In the genomic region with DNA sequence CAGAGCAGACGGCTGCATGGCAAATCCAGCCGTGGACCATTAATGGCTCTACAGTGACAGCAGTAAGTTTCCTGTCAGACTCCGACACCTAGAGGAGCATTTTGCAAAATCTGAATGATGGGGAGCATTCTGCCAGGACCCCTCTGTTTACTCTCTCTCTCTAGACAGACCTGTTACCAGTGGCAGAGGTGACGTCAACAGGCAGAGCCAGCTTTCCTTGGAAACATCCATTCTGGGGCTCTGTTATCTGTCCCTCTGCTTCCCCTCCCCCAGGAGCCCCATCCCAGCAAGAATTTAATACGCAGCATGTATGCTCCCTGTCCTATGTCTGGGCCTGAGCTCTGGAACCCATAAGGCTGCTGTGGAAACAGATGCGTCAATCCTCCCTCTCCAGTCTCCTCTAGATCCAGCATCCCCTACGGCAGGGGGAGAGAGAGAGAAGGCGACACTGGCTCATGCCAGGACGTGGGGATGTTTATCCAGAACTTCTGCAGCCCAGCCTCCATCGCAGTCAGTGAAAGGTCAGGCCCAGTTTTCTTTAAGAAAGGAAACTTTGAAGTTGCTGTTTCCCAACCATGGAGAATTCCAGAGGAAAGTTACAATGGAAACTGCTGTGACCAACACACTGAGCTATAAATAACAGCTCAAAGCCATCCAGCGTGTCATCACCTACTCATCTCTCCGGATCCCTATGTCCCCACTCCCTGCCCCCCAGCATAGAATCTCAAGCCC, we compare ENCODE assay signal across 17 mouse cellular contexts. TPM values are rescaled to one million over a fixed set of nuclear protein-coding genes. Genes with fewer than 3 reads are reported as not detected.
DNase-seq lines count a peak whose midpoint lies in the region; ATAC-seq and TF ChIP-seq lines count a peak whose summit lies in the region.
"Had no signal": no experiment of that assay in that cellular context is flagged by ENCODE, and none has a peak within 500 bp of the region (broad histone marks: within the 10 kb centered on the region; RNA-seq: fewer than 3 reads in every experiment).

No protein-coding gene starts in this region.

- H3K4me1 ChIP-seq in lung, embryonic 15.5 days = 0 out of 2 replicates have a peak, but pooled peaks cover 6% of the 10 kb centered on the region
- H3K4me1 ChIP-seq in hindbrain, embryonic 10.5 days (replicated peaks) = peaks cover 9% of the 10 kb centered on the region; the same call in 1 of the 2 replicates
- H3K4me1 ChIP-seq: forebrain, embryonic 15.5 days; limb, embryonic 15.5 days had no signal

- peak; percentile 81 for ATAC-seq in lung, embryonic 15.5 days (ENCODE audit: borderline replicate concordance, extremely low read depth, low FRiP score, low TSS enrichment)
- ATAC-seq: forebrain, embryonic 15.5 days; hindbrain, postnatal 0 days had no signal

- no peak for DNase-seq in gastrocnemius, adult 2 months
- DNase-seq in gastrocnemius, adult 18-20 months (ENCODE audit: low spot score) = no peak
- no peak for DNase-seq in lung, adult 18-20 months
- peak; percentile 15 for DNase-seq in heart, postnatal 4 days
- no peak for DNase-seq in cerebellum, postnatal 10 days
- DNase-seq in hindbrain, embryonic 10.5 days (ENCODE audit: low spot score) = no peak
- DNase-seq in retina, postnatal 1 day = no peak
- DNase-seq: adrenal gland, postnatal 25 days; cerebellum, adult 11 months; gastrocnemius, postnatal 25 days; kidney, adult 9 months; thymus, postnatal 36 days had no signal

- no peaks in the 10 kb centered on the region for H3K36me3 ChIP-seq in lung, embryonic 15.5 days
- H3K36me3 ChIP-seq in hindbrain, embryonic 10.5 days = no peaks in the 10 kb centered on the region
- H3K36me3 ChIP-seq: forebrain, embryonic 15.5 days; limb, embryonic 15.5 days had no signal

- no peaks in the 10 kb centered on the region for H3K9me3 ChIP-seq in lung, embryonic 15.5 days
- H3K9me3 ChIP-seq in hindbrain, embryonic 10.5 days = no peaks in the 10 kb centered on the region
- H3K9me3 ChIP-seq: forebrain, embryonic 15.5 days; limb, embryonic 15.5 days had no signal

- peak overlapping the region; percentile 64 for H3K27ac ChIP-seq in gastrocnemius, adult 2 months
- peak overlapping the region; percentile 58; the same call in 1 of the 2 replicates for H3K27ac ChIP-seq in lung, embryonic 15.5 days
- H3K27ac ChIP-seq in hindbrain, embryonic 10.5 days = no peak overlapping the region
- H3K27ac ChIP-seq: forebrain, embryonic 15.5 days; hindbrain, postnatal 0 days; limb, embryonic 15.5 days had no signal

- H3K4me2 ChIP-seq in lung, embryonic 15.5 days = no peak overlapping the region
- H3K4me2 ChIP-seq: forebrain, embryonic 15.5 days; limb, embryonic 15.5 days had no signal

- no peak for TF ChIP-seq CTCF in gastrocnemius, adult 2 months (IDR thresholded peaks at IDR 0.05)

- intact Hi-C loops in gastrocnemius, adult 2 months (cut with DNase I) = no loop called here

- no peaks in the 10 kb centered on the region for H3K27me3 ChIP-seq in lung, embryonic 15.5 days
- H3K27me3 ChIP-seq in hindbrain, embryonic 10.5 days (ENCODE audit: insufficient read depth, poor library complexity, severe bottlenecking) = no peaks in the 10 kb centered on the region
- H3K27me3 ChIP-seq: forebrain, embryonic 15.5 days; limb, embryonic 15.5 days had no signal

- 31% methylated on average over 12 of the region's 12 CpGs for WGBS in lung, embryonic 15.5 days
- 74% methylated on average over 12 of the region's 12 CpGs for WGBS in hindbrain, embryonic 10.5 days

- H3K4me3 ChIP-seq in gastrocnemius, adult 2 months = no peak overlapping the region
- no peak overlapping the region for H3K4me3 ChIP-seq in lung, embryonic 15.5 days
- H3K4me3 ChIP-seq in hindbrain, embryonic 10.5 days = no peak overlapping the region
- H3K4me3 ChIP-seq: forebrain, embryonic 15.5 days; limb, embryonic 15.5 days had no signal

- H3K9ac ChIP-seq in lung, embryonic 15.5 days = no peak overlapping the region
- H3K9ac ChIP-seq: forebrain, embryonic 15.5 days; limb, embryonic 15.5 days had no signal

RNA-seq across cellular contexts. Expression of gene Mark1, which starts 48.3 kb away (rescaled TPM):
- 1 to 10 TPM; 2.4 to 2.8 TPM for total RNA-seq in gastrocnemius, adult 2 months (2021)
- 1 to 10 TPM; 1.0 to 2.2 TPM for total RNA-seq in gastrocnemius, adult 18-20 months (2021)
- polyA plus RNA-seq in lung, embryonic 15.5 days (2015; fragmentation: Nextera tagmentation; extraction: Ambion mirVana) = 2.2 and 2.7 TPM in 2 replicates
- total RNA-seq in heart, postnatal 4 days (2021) = 10 to 100 TPM; 13.6 to 17.1 TPM
- 2.8 and 3.8 TPM in 2 replicates for polyA plus RNA-seq in hindbrain, embryonic 10.5 days (2016; fragmentation: Nextera tagmentation; extraction: Ambion mirVana)
- total RNA-seq: monocyte, adult 5-6 weeks had no signal
